Mouse (Mus musculus) olfactory bulb, adult 2 months (tissue): ENCODE data around the gene Cenpn. TPM values are rescaled to one million over a fixed set of nuclear protein-coding genes. Genes with fewer than 3 reads are reported as not detected.

Experiments used
- H3K27ac ChIP-seq: fragments of 200-500 bp; 2 replicates; pipeline ENCODE4 v1.5.1; 2012; ENCODE audit warnings: low read depth, low read length; ENCODE audit not compliant: insufficient read depth
- H3K4me1 ChIP-seq: fragments of 200-500 bp; 2 replicates; pipeline ENCODE4 v1.6.1; 2012; ENCODE audit warnings: low read length; ENCODE audit not compliant: control insufficient read depth, insufficient read depth
- H3K4me3 ChIP-seq: fragments of 200-500 bp; 2 replicates; pipeline ENCODE4 v1.5.1; 2012; ENCODE audit warnings: mild to moderate bottlenecking, low read depth, low read length, moderate library complexity; ENCODE audit not compliant: insufficient read depth
- CTCF ChIP-seq: fragments of 200-500 bp; IDR thresholded peaks from 2 replicates; pipeline ENCODE4 v1.5.1; 2012; ENCODE audit warnings: low read depth, mild to moderate bottlenecking, low read length, moderate library complexity; ENCODE audit not compliant: insufficient read depth
- POLR2A ChIP-seq: fragments of 200-500 bp; IDR thresholded peaks from 2 replicates; pipeline ENCODE4 v1.6.1; 2012; ENCODE audit warnings: mild to moderate bottlenecking, low read depth, low read length, moderate library complexity; ENCODE audit not compliant: insufficient read depth
- WGBS: fragments of 180-500 bp; shearing (Covaris S2); methylation state at CpG from one replicate; pipeline ENCODE4 v1.1.7; 2018; 5-methylcytosine and 5-hydroxymethylcytosine counted together
- polyA plus RNA-seq: library from polyadenylated mRNA; stranded (reverse); fragments of >200 nt; gene quantifications from 2 replicates; pipeline ENCODE4 v1.2.4, GENCODE M21; 2012; ENCODE audit warnings: low replicate concordance; ENCODE audit not compliant: missing spikeins, insufficient read depth, insufficient read length

Gene Cenpn
- polyA plus RNA-seq, 1 experiment = not detected

DNA sequence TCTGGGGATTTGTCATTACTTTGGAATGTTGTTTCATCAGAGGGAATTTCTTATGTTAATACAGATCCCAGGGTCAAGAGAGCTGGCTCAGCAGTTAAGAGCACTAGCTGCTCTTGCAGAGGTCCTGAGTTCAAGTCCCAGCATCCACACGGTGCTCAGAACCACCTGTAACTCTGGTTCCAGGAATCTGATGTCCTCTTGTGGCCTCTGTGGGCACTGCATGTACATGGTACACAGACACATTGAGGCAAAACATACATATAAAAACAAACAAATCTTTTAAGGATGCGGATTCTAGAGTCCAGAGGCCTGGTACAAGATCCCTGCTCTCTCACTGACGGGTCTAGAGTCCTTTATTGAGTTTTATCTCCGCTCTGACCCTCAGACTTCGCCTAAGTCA, 7.1 kb downstream of the Cenpn start:
- no peak overlapping the region for H3K4me3 ChIP-seq
- no peak for TF ChIP-seq POLR2A
- no peak for TF ChIP-seq CTCF
- no peak overlapping the region for H3K27ac ChIP-seq
- WGBS = 95% methylated on average over 5 of the region's 5 CpGs
- H3K4me1 ChIP-seq = no peaks in the 10 kb centered on the region

DNA sequence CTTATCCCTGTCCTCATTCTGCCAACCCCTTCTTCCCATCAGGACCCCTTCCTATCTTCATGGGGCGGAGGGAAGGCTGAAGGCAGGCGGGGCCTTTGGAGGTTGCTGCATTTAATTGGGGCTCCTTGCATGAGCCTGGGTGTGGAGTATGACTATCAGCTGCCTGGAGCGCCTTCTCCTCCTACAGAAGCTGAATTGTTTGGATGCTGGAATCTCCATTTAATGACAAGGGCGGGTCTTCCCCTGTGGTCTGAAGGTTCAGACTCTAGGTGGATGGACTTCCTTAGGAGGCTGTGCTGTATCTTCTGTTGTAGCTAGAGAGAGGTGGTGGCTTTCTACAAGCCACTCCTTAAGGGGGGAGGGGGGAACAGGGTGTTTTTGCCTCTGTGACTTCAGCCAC, 13.4 kb downstream of the Cenpn start:
- no peak for TF ChIP-seq CTCF
- no peak for TF ChIP-seq POLR2A
- no peak overlapping the region for H3K27ac ChIP-seq
- H3K4me1 ChIP-seq = no peaks in the 10 kb centered on the region
- H3K4me3 ChIP-seq = no peak overlapping the region
- 94% methylated on average over 4 of the region's 4 CpGs for WGBS

DNA sequence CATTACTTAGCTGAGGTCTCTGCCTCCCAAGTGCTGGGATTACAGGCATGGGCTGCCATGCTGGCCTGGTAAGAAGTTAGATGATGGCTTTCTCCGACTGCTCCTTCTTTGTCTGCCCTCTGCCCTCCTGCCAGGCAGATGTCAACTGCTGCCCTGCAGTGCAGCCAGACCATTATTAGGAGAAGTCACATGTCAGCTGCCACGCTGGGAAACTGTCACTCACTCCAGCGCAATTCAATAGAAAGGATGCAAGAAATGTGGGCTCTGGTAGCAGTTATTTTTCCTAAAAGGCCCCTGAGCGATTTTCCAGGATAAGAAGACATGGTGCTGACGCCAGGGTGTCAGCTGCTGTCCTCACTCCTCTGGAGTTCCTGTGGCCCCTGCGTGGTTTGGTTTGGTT, 14.0 kb downstream of the Cenpn start:
- Histone ChIP-seq H3K27ac (no peak overlapping the region), H3K4me3 (no peak overlapping the region), H3K4me1 (no peaks in the 10 kb centered on the region)
- TF ChIP-seq CTCF (no peak), POLR2A (no peak)
- WGBS = 58% methylated on average over 6 of the region's 6 CpGs

DNA sequence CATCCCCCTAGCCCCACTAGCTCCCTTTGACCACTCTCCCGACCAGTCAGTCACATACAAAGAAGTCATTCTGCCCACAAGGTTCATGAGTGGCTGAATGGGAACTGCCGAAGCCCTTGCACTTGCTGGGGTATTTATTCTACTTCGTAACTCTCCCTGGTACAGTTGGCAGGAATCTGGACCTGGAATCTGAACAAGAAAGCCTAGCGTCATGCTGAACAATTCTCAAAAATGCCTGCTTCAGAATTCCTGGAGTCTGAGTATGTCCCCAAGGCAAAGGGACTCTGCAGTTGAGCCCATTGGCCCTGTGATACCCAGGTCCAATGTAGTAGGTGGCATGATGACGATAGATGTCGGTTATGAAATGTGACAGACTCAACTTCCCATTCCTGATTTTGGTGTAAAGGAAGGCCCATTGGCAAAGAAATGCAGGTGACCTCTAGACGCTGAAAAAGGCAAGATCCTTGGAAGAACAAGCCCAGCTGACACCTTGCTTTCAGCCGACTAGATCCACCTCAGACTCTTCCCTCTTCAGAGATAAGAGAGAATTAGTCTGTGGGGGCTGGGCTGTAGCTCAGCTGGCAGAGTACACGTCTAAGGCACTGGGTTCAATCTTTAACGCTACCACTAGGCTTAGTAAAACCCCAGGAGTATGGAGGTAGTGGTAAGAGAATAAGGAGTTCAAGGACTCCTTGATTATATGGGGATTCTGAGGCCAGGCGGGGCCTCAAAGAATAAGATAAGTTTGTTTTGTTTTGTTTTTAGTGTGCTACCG, 20.9 kb downstream of the Cenpn start:
- WGBS = 62% methylated on average over 12 of the region's 12 CpGs

DNA sequence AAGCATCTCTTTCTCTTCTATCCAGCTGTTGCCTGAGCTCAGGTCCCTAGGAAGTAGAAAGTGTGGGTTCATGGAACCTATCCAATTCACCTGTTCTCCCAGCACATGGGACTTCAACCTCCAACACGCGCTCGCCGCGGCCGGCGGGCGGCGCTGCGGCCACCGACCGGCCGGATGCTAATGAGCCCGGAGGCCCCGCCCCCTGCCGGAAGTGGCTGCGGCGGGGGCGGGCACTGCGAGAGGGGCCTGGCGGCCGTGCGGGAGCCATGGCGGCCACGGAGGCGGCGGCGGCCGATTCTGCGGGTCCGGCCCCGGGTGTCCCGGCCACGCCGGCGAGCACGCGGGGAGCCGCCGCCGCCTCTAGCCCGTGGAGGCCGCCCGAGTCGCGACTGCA, 21.6 kb downstream of the Cenpn start, which contains the start of gene Atmin:
Atmin (plus strand) TSS at position 233 of the 394 bp plus-strand sequence.
- peak; percentile 62 for TF ChIP-seq CTCF
- TF ChIP-seq POLR2A = peak; percentile 49; the same call in 1 of the 2 replicates
- Histone ChIP-seq H3K27ac (no peak within 1 kb of the TSS), H3K4me1 (peaks cover 18% of the 10 kb centered on the region), H3K4me3 (peak within 1 kb of the TSS; percentile 80)
- under 1% methylated on average over 46 of the region's 46 CpGs for WGBS

More for the DNA sequence above, 20.9 kb downstream of the Cenpn start:
- peaks cover 18% of the 10 kb centered on the region for H3K4me1 ChIP-seq
- TF ChIP-seq CTCF (no peak), POLR2A (no peak)
- no peak overlapping the region for H3K4me3 ChIP-seq
- H3K27ac ChIP-seq = no peak overlapping the region

DNA sequence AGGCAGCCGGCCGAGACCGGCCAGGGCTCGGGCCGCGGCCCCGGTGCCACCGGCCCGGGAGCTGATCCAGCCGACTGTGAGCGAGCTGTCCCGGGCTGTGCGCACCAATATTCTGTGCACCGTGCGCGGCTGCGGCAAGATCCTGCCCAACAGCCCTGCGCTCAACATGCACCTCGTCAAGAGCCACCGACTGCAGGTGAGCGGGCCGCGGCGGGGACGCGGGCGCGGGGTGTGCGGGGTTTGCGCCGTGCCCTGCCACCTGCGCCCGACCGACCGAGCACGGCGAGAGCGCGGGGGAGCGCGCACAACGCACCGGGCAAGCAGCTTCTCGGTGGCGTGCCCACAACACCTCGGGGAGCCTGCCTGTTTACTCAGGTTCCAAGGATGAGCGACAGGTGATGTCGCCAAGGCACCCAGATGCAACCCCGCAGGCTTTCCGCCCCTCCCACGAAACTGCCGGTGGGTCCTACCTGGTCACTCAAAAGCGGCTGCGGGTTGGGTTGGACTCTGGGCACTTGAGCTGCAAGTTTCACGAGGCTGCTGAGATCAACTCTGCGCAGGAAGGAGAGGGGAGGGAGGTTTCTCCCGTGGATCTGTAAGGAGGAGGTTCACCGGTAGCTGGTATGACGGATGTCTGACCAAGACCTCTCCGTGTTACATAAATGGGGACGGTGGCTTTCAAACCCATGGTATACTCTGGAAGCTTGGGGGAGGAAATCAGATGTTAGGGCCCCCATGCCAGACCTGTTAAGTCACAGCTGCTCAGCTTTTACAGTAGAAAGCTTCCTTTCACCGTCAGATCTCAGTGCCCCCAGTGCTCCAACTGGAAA, 22.2 kb downstream of the Cenpn start:
- Histone ChIP-seq H3K27ac (no peak overlapping the region), H3K4me3 (peak overlapping the region; percentile 80), H3K4me1 (peaks cover 18% of the 10 kb centered on the region)
- TF ChIP-seq CTCF (no peak), POLR2A (no peak)
- WGBS = under 1% methylated on average over 62 of the region's 62 CpGs

DNA sequence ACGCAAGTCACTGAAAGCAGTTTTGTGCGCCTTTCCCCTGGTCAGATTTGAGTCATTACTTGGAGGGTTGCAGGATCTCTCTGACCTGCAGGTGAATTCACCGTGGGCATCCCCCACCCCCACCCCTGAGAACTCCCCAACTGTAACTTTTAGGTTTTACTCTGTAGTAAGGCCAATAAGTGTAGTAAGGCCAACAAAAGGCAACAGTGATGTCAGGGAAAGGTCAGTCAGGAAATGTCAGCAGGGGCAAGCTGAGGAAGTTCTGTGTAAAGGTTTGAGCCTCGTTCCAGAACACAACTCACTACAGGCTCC, 22.8 kb downstream of the Cenpn start:
- TF ChIP-seq POLR2A (no peak), CTCF (no peak)
- peak overlapping the region; percentile 80; the same call in 1 of the 2 replicates for H3K4me3 ChIP-seq
- peaks cover 18% of the 10 kb centered on the region for H3K4me1 ChIP-seq
- 10% methylated on average over 4 of the region's 4 CpGs for WGBS
- no peak overlapping the region for H3K27ac ChIP-seq

DNA sequence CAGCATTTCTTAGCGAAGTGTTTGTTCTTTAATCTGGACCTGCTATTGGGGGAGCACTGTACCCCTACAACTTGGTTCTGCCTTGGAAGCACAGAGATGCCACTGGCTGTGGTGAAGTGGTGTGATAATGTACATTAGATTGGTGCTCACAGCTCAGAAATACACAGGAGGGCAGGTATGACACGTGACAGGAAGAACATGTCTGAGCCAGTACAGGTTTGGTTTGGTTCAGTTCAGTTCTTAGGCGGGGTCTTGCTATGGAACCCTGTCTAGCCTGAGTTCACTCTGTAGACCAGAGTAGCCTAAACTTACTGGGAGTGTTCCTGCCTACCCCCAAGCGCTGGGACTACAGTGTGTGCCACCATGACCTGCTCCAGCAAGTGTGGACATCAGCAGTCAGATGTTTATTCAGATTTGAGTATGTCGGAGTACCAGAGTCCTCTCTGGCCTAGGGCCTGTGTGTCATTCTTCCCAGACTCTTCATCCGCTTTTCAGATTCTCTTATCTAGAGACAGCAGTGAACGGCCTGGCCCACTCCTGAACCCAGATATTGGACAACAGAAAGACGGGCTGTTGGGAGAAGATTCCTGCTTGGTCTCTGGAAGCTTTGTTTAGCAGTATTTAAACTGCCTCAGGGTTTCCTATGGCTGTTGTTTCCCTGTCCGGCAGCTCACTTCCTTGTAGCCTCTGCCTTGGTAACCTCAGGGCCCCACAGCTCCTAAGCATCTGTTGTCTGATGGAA, 23.8 kb downstream of the Cenpn start:
- Histone ChIP-seq H3K27ac (no peak overlapping the region), H3K4me3 (no peak overlapping the region), H3K4me1 (peaks cover 18% of the 10 kb centered on the region)
- no peak for TF ChIP-seq POLR2A
- no peak for TF ChIP-seq CTCF
- WGBS = 90% methylated on average over 9 of the region's 9 CpGs
